Mouse (Mus musculus) heart, adult 18-20 months (tissue): Measurements from ENCODE around the gene Skp1a. TPM values are rescaled to one million over a fixed set of nuclear protein-coding genes. Genes with fewer than 3 reads are reported as not detected.
"Not testable (repeated sequence)": the region's sequence is repeated elsewhere in the genome, so short reads cannot be mapped to it uniquely, and the experiment has no call there.

ENCODE experiments used
- DNase-seq, 2 experiments: peaks; one replicate each; pipeline ENCODE4 v3.0.0; 2021 to 2022; ENCODE audit warnings: mixed read lengths in 1 of 2
- long read RNA-seq, 2 experiments: library from polyadenylated mRNA; stranded (forward); transcript quantifications; one replicate each; pipeline ENCODE4 v2.0.0; 2021
- total RNA-seq, 2 experiments: library from RNA; stranded (reverse); gene quantifications; 2 replicates each; pipeline ENCODE4 v1.2.3; 2021

Gene Skp1a
- 100 to 1,000 TPM; 266 to 277 TPM for total RNA-seq
- long read RNA-seq, experiment 1, transcript Skp1a-201 (6 exons, 1,440 nt), result major isoform, 136 of 143 reads
- long read RNA-seq, experiment 1, partial matches to known transcripts, result 3 of 143 reads
- long read RNA-seq, experiment 1, other reads (novel, unspliced or antisense), result 3 of 143 reads
- long read RNA-seq, experiment 2, transcript Skp1a-201 (6 exons, 1,440 nt), result major isoform, 120 of 131 reads
- long read RNA-seq, experiment 2, partial matches to known transcripts, result 6 of 131 reads
- long read RNA-seq, experiment 2, other reads (novel, unspliced or antisense), result 5 of 131 reads

- DNase-seq, result peak; percentile 92 to 97
Observed at GRCm38 (mm10) chr11:52231606-52232541, at the start of gene Skp1a. Gene Skp1a, plus strand, starts transcription at chr11:52231995.

DNA sequence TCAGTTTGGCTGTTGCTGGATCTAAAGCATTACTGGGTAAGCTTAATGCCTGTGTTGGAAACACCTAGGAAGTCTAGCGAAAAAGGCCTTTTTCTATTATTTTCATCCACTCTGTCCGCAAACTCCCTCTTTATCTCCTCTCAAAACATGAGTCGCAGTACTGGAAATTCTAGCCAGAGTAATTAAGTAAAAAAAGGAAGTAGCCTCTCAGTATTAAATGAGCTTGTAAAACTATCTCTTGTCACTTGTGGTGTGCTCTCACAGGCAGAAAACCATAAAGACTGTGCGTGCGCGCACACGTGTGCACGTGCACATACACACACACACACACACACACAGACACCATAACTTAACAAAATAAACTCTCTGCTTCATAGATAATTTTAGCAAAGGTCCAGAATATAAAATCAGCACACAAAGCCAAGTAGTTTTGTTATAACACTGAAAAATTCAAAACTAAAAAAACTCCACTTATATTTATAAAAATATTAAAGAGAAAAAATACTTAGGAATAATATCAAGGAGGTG, 35.2 kb upstream of the Skp1a start:
- DNase-seq, result not testable (repeated sequence)

DNA sequence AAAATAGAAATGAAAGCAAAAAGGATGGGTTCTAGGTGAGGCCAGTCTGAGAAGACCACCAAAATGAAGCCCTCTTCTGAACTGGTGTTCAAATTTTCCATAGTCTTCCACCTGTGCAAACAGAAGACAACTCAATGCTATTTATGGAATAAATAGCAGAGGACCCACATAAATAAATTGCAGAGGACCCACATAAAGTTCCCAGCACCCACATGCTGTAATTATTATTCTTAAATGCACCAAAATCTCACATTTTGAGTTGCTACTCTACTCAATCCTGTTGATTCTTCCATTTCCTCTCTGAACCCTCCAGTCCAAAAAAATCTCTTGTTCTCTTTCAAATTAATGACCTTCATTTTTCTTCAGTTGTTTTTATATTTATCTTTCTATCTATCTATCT, 17.9 kb upstream of the Skp1a start, which contains the start of gene Olfr1371:
TSS of gene Olfr1371 (minus strand) at position 101 of the 400 bp plus-strand sequence.
- no peak for DNase-seq

GRCm38 (mm10) chr11:52220282-52220681, 11.5 kb upstream of the Skp1a start:
- peak; percentile 38 to 75 for DNase-seq

- not testable (repeated sequence) for DNase-seq
Observed at GRCm38 (mm10) chr11:52221921-52222320, 9.9 kb upstream of the Skp1a start.

DNA sequence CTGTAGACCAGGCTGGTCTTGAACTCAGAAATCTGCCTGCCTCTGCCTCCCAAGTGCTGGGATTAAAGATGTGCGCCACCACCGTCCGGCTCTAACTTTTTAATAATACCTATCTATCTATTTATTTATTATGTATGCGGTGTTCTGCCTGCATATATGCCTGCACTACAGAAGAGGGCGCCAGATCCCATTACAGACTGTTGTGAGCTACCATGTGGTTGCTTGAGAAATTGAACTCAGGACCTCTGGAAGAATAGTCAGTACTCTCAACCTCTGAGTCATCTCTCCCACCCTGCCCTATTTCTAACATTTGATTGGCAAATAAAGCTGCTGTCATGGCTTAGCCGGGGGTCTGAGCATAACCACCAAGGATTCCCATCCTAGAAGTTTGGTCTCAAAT, 8.9 kb upstream of the Skp1a start:
- DNase-seq, result peak in 1 of 2 experiments; percentile 34

- peak in 1 of 2 experiments; percentile 20 for DNase-seq
Observed at GRCm38 (mm10) chr11:52223968-52224682, 7.7 kb upstream of the Skp1a start.

DNA sequence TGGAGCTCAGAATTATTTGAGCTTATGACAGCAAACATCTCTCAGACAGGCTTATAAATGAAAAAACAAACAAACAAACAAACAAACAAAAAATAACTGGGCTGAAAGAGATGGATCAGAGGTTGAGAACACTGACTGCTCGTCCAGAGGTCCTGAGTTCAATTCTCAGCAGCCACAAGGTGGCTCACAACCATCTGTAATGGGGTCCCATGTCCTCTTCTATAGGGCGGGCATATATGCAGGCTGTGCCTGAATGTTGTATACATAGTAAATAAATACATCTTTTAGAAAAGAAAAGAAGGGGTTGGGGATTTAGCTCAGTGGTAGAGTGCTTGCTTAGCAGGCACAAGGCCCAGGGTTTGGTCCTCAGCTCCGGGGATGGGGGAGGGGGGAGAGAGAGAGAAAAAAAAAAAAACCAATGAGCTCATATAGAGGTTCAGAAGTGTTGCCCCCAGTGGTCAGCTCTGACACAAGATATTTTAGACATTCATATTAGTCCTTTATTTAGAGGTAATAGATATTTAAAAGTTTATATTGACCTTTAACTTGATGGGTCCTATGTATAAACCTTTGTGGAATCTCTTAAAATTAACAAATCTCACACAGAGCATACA, 5.7 kb upstream of the Skp1a start:
- no peak for DNase-seq

DNA sequence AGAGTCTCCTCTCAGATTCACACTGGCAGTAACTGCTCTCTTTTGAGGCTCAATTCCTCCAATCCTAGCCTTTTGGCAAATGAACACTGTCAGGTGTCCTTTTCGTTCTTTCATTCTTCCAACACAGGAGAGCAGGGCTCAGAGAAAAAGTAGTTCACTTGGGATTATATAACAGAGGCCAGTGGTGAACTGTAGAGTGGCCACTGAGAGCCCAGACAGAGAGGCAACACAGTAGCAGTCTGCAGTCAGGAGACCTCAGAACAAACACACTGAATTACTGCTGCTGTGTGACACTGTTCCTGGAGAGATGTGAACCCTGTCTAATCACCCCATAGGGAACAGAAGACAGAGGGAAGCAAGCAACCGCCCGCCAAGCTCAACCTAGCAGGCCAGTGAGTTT, 4.7 kb upstream of the Skp1a start:
- no peak for DNase-seq

GRCm38 (mm10) chr11:52227466-52228226, 4.1 kb upstream of the Skp1a start:
- DNase-seq, result no peak

DNA sequence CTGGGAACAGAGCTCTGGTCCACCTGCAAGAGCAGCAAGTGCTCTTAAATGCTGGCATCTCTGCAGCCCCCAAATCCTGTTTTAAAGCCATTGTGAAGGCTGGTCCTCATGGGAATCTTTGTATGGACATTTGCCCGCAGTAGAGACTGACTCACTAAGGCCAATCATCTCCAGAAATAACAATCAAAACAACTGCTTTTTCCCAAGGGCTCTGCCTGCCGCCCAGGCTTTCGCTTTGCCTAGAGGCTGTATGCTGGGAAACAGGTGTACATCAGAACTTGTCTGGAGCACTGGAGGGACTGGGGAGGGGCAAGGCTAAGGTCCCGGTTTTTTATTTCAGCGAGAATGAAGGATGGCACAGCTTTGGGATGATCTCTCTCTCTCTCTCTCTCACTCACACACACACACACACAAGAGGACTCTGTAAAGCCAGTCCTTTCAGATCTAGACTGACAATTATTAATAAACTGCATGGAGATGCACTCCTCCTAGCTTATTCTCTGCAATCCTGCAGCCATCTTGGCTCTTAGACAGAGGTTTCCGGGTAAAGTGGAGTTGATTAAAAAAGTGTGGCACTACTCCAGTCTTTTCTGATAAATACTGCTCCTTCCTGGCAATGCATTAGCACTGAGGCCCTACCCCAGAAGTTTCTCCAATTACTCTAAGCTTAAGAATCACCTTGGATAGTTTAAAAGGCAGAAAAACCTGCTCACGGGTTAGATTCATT, 2.9 kb upstream of the Skp1a start:
- peak in 1 of 2 experiments; percentile 22 for DNase-seq

GRCm38 (mm10) chr11:52230694-52231093, 1.1 kb upstream of the Skp1a start:
- no peak for DNase-seq

GRCm38 (mm10) chr11:52233043-52233653, 1.4 kb downstream of the Skp1a start:
- DNase-seq, result no peak

DNA sequence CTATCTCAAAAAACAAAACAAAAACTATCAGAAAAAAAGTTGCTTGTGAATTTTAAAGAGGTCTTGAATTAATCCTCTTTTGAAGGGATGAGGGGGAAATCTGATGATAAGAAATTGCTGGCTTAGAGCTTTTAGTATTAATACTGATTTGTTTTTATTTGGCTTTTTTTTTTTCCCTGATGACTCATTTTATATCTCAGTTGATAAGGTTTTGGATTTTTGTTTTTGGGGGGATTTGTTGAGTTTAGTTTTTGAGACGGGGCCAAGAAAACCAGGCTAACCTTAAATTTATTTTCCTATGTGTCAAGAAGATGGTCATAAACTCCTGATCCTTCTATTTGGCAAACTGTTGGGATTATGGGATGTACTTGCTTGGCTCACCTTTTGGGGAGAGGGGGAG, 2.1 kb downstream of the Skp1a start:
- DNase-seq, result no peak

- no peak for DNase-seq
Observed at GRCm38 (mm10) chr11:52234509-52234908, 2.7 kb downstream of the Skp1a start.

GRCm38 (mm10) chr11:52240898-52241542, 9.2 kb downstream of the Skp1a start:
- DNase-seq, result no peak

DNA sequence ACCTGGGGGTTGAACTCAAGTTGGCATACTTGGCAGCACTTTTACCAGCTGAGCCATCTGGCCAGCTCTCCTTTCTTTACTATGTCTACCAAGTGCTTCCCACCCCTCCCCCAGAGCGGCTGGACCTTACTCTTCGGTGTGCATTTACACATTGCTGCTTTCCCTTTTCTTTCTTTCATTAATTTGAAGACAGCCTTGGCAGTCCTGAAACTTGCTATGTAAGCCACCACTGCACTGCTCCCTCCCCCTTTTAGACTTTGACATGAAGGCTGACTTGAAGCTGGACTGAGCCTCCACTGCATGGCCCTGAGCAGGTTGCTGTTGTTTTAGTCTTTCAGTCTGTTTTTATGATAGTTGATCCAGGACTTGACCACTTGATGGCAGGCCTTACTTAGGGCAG, 17.7 kb downstream of the Skp1a start:
- no peak for DNase-seq

- DNase-seq, result no peak
Observed at GRCm38 (mm10) chr11:52251770-52252169, 20.0 kb downstream of the Skp1a start.

- peak; percentile 21 to 41 for DNase-seq
Observed at GRCm38 (mm10) chr11:52252692-52253091, 20.9 kb downstream of the Skp1a start.
